Mouse (Mus musculus): ENCODE measurements around the gene Higd1c.
"Not testable (repeated sequence)": the region's sequence is repeated elsewhere in the genome, so short reads cannot be mapped to it uniquely, and the experiment has no call there.

Gene Higd1c

GRCm38 (mm10) chr15:100364242-100364641 lies at the start of gene Higd1c:
TSS of gene Higd1c (plus strand) at chr15:100364542.
- no peak for DNase-seq (ENCODE audit: low read depth, low spot score)

- not testable (repeated sequence) for DNase-seq (ENCODE audit: low read depth, low spot score)
Observed at GRCm38 (mm10) chr15:100318014-100318671, 46.2 kb upstream of the Higd1c start.

- DNase-seq (ENCODE audit: low read depth, low spot score), result no peak
Observed at GRCm38 (mm10) chr15:100319884-100320283, 44.5 kb upstream of the Higd1c start.

DNA sequence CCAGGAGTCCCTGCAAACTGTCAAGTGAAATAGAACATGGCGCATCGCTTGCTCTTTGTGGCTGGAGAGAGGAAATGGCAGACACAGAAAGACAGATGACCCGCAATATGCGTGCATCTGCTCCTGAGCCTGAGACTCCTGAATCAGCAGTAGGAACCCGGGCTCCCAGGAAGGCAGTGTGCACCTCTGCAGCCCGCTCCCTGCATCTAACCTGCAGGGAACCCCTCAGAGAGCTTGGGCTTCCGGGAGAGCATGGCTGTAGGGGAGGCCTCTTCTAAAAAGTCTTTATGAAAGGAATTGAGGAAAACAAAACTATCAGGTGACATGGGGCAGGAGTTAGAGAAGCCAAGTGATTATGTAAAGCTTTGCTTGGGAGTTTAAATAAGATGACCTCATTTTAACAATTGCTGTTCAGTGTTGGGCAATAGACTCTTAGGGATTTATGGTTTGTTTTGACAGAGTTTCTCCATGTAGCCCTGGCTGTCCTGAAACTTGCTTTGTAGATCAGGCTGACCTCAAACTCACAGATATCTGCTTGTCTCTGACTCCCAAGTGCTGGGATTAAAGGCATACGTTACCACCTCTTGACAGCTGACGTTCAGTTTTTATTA lies 43.9 kb upstream of the Higd1c start:
- DNase-seq (ENCODE audit: low read depth, low spot score), result no peak

DNA sequence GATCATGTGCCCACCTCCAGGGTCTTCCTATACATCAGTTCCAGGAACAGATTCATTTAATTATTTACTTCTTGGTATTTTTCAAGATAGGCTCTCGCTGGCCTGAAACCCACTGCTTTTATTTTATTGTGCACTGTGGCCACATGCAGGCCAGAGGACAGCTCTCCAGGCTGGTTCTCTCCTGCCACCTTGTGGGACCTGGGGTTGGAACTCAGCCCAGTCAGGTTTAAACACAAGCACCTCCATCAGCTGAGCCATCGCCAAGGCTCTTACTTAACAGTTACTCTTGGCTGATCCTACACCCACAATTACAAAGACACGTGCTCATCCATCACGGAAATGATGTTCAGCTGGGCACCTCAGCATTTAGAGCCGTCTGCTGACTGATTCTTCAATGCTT lies 43.2 kb upstream of the Higd1c start:
- no peak for DNase-seq (ENCODE audit: low read depth, low spot score)

GRCm38 (mm10) chr15:100324021-100324591 lies 40.2 kb upstream of the Higd1c start:
- DNase-seq (ENCODE audit: low read depth, low spot score), result no peak

GRCm38 (mm10) chr15:100325235-100325634 lies 39.1 kb upstream of the Higd1c start:
- no peak for DNase-seq (ENCODE audit: low read depth, low spot score)

GRCm38 (mm10) chr15:100328089-100328488 lies 36.3 kb upstream of the Higd1c start:
- DNase-seq (ENCODE audit: low read depth, low spot score), result not testable (repeated sequence)

- DNase-seq (ENCODE audit: low read depth, low spot score), result not testable (repeated sequence)
Observed at GRCm38 (mm10) chr15:100329336-100329735, 35.0 kb upstream of the Higd1c start.

GRCm38 (mm10) chr15:100330739-100331138 lies 33.6 kb upstream of the Higd1c start:
- no peak for DNase-seq (ENCODE audit: low read depth, low spot score)

DNA sequence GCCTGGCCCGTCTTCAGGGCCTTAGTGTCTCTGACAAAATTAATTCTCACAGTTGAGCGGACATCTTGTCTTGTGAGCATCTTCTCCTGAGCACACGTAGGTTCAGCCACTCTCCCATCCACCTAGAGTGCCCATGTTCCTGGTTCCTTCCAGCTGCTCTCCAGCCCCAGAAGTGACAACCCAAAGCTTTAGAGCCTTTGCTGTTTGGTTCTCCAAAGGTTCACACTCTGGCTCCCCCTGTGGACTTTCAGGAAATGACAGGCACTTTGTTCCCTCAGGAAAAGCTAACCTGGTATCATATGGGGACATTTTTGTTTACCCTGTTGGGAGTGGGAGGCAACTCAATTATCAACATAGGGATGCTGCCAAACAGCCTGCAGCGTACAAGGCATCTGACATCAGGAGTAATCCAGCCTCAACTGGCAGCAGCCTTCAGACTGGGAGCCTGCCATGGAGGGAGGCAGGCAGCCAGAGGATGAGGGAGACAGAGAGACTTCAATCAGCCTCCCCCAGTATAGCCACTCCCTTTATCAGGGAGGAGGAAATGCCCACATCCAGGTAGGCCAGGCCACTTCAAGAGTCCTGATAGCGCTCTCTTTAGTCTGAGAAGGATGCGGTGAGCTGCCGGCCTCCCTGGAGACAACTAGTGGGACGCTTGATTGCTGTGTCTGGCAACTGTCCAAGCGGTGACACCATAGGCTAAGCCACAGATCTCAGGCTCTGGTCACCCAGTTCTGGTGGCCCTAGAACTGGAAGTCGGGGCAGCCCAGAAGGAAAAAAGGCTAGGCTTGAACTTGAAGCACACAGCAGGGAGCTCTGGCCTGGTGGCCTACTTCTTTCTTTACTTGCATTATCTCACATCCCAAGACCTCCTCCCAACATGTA lies 32.0 kb upstream of the Higd1c start:
- not testable (repeated sequence) for DNase-seq (ENCODE audit: low read depth, low spot score)

DNA sequence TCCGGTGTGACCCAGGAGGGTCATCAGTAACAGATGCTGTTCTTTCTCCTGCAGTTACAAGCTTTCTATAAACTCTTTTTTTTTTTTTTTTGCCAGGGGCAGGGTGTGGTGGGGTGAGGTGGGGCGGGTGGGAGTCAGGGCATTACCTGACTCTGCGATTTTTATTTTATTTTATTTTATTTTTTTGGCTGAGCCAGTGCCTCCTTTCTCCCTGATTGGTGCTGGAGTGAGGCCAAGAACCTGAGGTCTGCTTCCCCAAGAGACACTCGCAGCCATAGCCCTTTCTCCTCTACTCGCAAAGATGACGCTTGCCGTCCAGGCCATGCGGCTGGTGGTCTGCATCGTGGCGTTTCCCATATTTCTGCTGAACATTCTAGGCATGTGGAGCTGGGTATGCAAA lies 29.7 kb upstream of the Higd1c start, which contains the start of gene Mettl7a3:
Gene Mettl7a3 (plus strand): TSS at position 301 of the 400 bp plus-strand sequence.
- DNase-seq (ENCODE audit: low read depth, low spot score), result no peak

GRCm38 (mm10) chr15:100337328-100337727 lies 27.0 kb upstream of the Higd1c start:
- DNase-seq (ENCODE audit: low read depth, low spot score), result not testable (repeated sequence)

- not testable (repeated sequence) for DNase-seq (ENCODE audit: low read depth, low spot score)
Observed at GRCm38 (mm10) chr15:100337847-100338246, 26.5 kb upstream of the Higd1c start.

GRCm38 (mm10) chr15:100341314-100341980 lies 22.9 kb upstream of the Higd1c start:
- DNase-seq (ENCODE audit: low read depth, low spot score), result not testable (repeated sequence)

GRCm38 (mm10) chr15:100345484-100345883 lies 18.9 kb upstream of the Higd1c start:
- DNase-seq (ENCODE audit: low read depth, low spot score), result no peak

DNA sequence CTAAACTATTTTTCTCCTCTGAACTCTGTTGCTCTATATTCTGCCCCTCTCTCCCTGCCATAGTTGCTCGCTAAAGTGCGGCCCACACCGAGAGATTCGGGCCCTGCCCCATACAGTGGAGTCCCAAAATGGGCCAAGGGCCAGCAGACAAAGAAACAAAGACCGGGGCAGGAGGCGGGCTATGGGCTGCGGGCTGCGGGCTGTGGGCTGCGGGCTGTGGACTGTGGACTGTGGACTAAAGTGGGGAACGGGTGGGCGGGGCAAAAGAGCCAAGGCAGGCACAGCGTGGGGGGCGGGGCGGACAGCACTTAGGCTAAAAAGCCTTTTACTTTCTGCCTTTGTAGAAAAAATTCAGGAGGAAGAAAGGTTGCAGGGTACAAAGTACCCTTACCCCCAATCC lies 17.6 kb upstream of the Higd1c start:
- no peak for DNase-seq (ENCODE audit: low read depth, low spot score)

- no peak for DNase-seq (ENCODE audit: low read depth, low spot score)
Observed at GRCm38 (mm10) chr15:100349496-100349895, 14.8 kb upstream of the Higd1c start.

DNA sequence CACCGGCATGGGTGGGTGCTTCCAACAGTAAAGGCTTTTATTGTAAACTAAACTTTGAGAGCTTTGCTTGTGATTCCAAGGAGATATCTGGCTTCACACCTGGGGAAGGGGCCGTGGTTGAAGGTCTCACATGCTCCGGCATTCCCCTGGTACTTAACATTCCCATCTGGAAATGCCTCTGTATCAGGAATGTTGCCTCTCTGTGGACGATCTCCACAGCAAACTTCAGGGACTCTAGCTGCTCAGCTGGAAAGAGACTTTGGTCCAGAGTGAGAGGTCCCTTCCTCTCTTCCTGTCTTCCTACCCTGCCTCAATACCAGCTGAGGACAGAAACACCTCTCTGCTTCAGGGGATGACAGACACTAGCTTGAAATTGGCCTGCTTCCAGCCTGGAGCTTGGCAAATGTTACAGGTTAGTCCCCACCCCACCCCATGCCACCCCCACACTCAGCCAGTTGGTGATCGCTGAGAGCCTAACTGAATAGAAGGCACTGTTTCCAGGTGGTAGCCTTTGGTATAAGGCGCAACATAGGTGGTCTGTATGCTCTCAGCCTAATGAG lies 12.8 kb upstream of the Higd1c start:
- DNase-seq (ENCODE audit: low read depth, low spot score), result no peak

DNA sequence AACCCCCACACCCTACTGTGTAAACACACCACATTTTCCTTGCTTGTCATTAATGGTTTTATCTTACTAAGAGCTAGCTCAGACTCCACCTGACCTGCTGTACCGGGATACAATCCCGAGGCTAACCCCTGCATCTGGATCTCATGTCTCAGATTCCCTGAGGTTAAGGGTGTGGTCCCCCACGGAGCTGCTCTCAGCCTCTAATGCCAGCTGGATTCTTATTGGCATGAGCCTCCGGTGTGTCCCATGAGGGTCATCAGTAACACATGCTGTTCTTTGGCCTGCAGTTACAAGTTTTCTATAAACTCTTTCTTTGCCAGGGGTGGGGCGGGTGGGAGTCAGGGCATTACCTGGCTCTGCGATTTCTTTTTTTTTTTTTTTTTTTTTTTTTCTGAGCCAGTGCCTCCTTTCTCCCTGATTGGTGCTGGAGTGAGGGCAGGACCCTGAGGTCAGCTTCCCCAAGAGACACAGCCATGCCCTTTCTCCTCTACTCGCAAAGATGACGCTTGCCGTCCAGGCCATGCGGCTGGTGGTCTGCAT lies 11.6 kb upstream of the Higd1c start, which contains the start of the genes Methig1 and Mettl7a2:
Gene Methig1 (plus strand): TSS at position 439 of the 540 bp plus-strand sequence.
Gene Mettl7a2 (plus strand): TSS at position 490 of the 540 bp plus-strand sequence.
- no peak for DNase-seq (ENCODE audit: low read depth, low spot score)
